Mouse (Mus musculus) bone marrow, adult 2 months (tissue): ENCODE data around the gene Gm5478.

Experiments used
- CTCF ChIP-seq: fragments of 200-500 bp; IDR thresholded peaks from 2 replicates; pipeline ENCODE4 v1.5.1; 2011; ENCODE audit warnings: low read length, control low read depth; ENCODE audit not compliant: control insufficient read depth, insufficient read depth
- POLR2A ChIP-seq: fragments of 200-500 bp; IDR thresholded peaks from 2 replicates; pipeline ENCODE4 v1.6.1; 2011; ENCODE audit warnings: low read depth, mild to moderate bottlenecking, control low read depth, low read length, borderline replicate concordance; ENCODE audit not compliant: control insufficient read depth

DNA sequence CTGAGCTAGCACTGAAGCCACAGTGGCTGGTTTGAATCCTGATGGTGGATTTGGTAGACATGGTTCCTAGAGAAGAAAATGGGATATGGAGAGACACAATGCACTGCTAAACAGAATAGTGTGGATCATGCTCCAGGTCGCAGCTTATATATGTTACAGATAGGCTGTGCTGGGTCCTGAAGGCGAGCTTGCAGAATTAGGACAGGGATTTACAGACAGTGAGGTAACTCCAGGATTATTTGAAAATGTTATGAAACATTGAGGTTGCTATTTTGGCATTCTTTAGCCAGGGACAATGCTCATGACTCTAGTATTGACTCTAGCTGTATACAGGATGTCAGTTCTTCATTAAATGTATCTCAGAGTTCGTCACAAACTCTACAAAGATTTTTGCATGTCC lies at the start of gene Gm5478:
- TF ChIP-seq POLR2A (no peak), CTCF (no peak)
